Comparison of ENCODE assay signal across 8 mouse cellular contexts in the genomic region with DNA sequence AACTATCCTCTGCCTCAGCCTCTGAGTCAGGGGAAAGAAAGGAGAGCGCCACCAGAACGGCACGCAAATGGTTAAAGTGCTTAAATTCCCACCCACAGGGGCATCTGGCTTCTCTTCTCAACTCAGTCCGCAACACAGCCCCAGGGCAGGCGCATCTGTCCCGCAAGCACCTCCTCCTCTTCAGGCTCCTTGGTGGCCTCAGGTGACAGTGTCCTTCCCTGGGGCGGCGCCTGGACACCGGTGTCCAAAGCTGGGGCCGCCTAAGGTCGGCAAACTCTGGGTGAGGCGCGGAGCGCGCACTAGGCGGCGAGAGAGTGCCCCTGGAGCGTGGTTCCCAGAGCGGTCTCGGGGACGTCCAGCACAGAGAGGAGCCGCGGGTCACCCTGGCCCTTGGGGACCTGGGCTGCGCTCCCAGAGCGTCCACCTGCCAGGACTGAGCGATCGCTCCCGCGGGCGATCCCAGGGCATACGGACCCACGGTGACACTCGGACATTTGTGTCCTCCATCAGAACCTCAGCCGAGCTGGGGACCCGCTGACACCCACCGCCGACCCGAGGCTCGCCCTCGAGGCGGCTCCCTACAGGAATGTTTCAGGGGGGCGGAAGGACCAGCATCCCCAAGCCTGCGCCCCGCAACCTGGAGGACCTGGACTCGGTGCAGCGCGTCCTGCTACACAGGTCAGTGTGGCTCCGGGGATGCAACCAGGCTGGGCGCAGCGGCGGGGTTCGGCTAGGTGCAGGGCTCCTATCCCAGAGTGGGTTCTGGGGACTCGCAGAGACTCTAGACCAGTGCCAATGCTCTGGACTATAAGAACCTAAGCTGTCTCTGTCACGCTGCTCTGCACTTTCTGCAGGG. TPM values are rescaled to one million over a fixed set of nuclear protein-coding genes. Genes with fewer than 3 reads are reported as not detected.
DNase-seq lines count a peak whose midpoint lies in the region; ATAC-seq lines count a peak whose summit lies in the region.

Gene Intu (plus strand): TSS at position 1 of the 856 bp plus-strand sequence.

- intact Hi-C loops in gastrocnemius, postnatal 14 days (cut with DNase I; ENCODE audit: low total_unique reads) = no loop called here

- peak within 1 kb of the TSS; percentile 51; the same call in 1 of the 2 replicates for H3K27ac ChIP-seq in hindbrain, embryonic 16.5 days (ENCODE audit: low read depth, low read length)
- H3K27ac ChIP-seq in limb, embryonic 11.5 days (replicated peaks; ENCODE audit: low read depth, low read length) = no peak within 1 kb of the TSS

- DNase-seq in cerebellum, postnatal 10 days = peak; percentile 32 to 36
- DNase-seq in cerebellum, adult 11-12 months = no peak
- peak; percentile 25 to 38 for DNase-seq in cerebellum, postnatal 14 days
- peak; percentile 72 for DNase-seq in gastrocnemius, postnatal 14 days
- DNase-seq in limb, embryonic 11.5 days (ENCODE audit: low spot score) = peak; percentile 69
- peak; percentile 60 for DNase-seq in mesoderm, embryonic 11.5 days (ENCODE audit: low read depth, low spot score)
- DNase-seq in right cerebral cortex, postnatal 36 days (ENCODE audit: low spot score in 2 of 2) = peak; percentile 9 to 20

- peak; percentile 87 for ATAC-seq in hindbrain, embryonic 16.5 days
- peak; percentile 71 for ATAC-seq in limb, embryonic 11.5 days (ENCODE audit: insufficient number of reproducible peaks, low FRiP score, low TSS enrichment, low read depth)

- H3K4me1 ChIP-seq in hindbrain, embryonic 16.5 days (ENCODE audit: control insufficient read depth, insufficient read depth, low read depth, low read length) = peaks cover 9% of the 10 kb centered on the region
- H3K4me1 ChIP-seq in limb, embryonic 11.5 days (ENCODE audit: control insufficient read depth, insufficient read depth, low read length) = peaks cover 12% of the 10 kb centered on the region; the same call in 1 of the 2 replicates

- H3K4me2 ChIP-seq in hindbrain, embryonic 16.5 days (ENCODE audit: low read length) = peak within 1 kb of the TSS; percentile 100
- peak within 1 kb of the TSS; percentile 99 for H3K4me2 ChIP-seq in limb, embryonic 11.5 days (ENCODE audit: low read depth, severe bottlenecking)

- no peaks in the 10 kb centered on the region for H3K9me3 ChIP-seq in hindbrain, embryonic 16.5 days (ENCODE audit: control insufficient read depth, low read length)
- no peaks in the 10 kb centered on the region; the same call in 1 of the 2 replicates for H3K9me3 ChIP-seq in limb, embryonic 11.5 days (ENCODE audit: control insufficient read depth, low read length)

- WGBS in hindbrain, embryonic 16.5 days = under 1% methylated on average over 51 of the region's 54 CpGs
- under 1% methylated on average over 54 of the region's 54 CpGs for WGBS in limb, embryonic 11.5 days

- H3K36me3 ChIP-seq in hindbrain, embryonic 16.5 days (ENCODE audit: control insufficient read depth, insufficient read depth, low read length) = no peaks in the 10 kb centered on the region
- H3K36me3 ChIP-seq in limb, embryonic 11.5 days (ENCODE audit: control insufficient read depth, insufficient read depth, low read length) = no peaks in the 10 kb centered on the region

- peaks cover 4% of the 10 kb centered on the region; the same call in 1 of the 2 replicates for H3K27me3 ChIP-seq in hindbrain, embryonic 16.5 days (replicated peaks; ENCODE audit: control insufficient read depth, insufficient read depth, low read length)
- H3K27me3 ChIP-seq in limb, embryonic 11.5 days (ENCODE audit: control insufficient read depth, insufficient read depth, low read length) = peaks cover 12% of the 10 kb centered on the region

- peak within 1 kb of the TSS; percentile 73 for H3K9ac ChIP-seq in hindbrain, embryonic 16.5 days (ENCODE audit: low read depth, low read length)
- peak within 1 kb of the TSS; percentile 43 for H3K9ac ChIP-seq in limb, embryonic 11.5 days (ENCODE audit: low read length)

- peak within 1 kb of the TSS; percentile 64 for H3K4me3 ChIP-seq in hindbrain, embryonic 16.5 days (ENCODE audit: low read length)
- peak within 1 kb of the TSS; percentile 51 for H3K4me3 ChIP-seq in limb, embryonic 11.5 days (ENCODE audit: low read depth, low read length)

RNA-seq across cellular contexts. Expression of gene Intu, which starts in this region (rescaled TPM):
- total RNA-seq in gastrocnemius, postnatal 14 days (2021) = 1 to 10 TPM in 1 of 2 experiments, under 1 TPM in 1; 0.92 to 1.4 TPM
- polyA plus RNA-seq in hindbrain, embryonic 16.5 days (2015; fragmentation: Nextera tagmentation; extraction: Ambion mirVana) = 3.3 and 3.5 TPM in 2 replicates
- 5.8 and 6.1 TPM in 2 replicates for polyA plus RNA-seq in limb, embryonic 11.5 days (2014; fragmentation: Nextera tagmentation; extraction: Ambion mirVana)
